Mouse (Mus musculus) heart, adult 9 months (tissue): ENCODE results near the gene Shld2.
"Not testable (repeated sequence)": the region's sequence is repeated elsewhere in the genome, so short reads cannot be mapped to it uniquely, and the experiment has no call there.

Experiments used
- DNase-seq, 2 experiments: peaks; one replicate each; pipeline ENCODE4 v3.0.0; 2022; ENCODE audit warnings: low spot score in 2 of 2

Gene Shld2

DNA sequence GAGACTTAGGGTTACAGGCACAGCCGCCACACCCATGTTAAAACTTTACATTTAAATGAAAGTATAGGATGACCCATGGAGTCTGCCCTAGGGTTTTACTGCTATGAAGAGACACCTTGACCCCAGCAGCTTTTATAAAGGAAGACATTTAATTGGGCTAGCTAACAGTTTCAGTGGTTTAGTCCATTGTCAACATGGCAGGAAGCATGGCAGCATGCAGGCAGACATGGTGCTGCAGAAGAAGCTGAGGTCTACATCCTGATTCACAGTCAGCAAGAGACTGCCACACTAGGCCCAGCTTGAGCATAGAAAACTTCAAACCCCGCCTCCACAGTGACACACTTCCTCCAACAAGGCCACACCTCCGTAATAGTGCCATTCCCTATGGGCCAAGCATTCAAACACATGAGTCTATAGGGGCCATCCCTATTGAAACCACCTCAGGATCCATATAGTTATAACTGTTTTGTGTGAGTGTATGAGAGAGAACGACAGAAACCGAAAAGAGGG, 13.3 kb upstream of the Shld2 start:
- no peak for DNase-seq

DNA sequence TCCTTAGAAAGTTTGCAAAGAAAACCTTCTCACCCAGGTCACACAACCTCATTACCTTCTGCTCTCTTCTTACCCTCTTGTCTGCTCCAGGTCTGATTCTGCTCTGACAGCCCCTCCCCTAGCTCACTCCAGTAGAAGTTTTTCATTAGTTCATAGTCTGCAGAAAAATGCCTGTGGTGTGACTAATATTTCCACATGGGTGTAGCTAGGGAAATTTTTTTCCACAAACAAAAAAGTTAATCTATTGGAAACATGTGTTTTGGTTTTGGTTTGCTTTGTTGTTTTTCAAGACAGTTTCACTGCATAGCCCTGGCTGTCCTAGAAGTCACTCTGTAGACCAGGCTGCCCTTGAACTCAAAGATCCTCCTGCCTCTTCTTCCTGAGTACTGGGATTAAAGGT, 7.8 kb upstream of the Shld2 start:
- DNase-seq: no peak

DNA sequence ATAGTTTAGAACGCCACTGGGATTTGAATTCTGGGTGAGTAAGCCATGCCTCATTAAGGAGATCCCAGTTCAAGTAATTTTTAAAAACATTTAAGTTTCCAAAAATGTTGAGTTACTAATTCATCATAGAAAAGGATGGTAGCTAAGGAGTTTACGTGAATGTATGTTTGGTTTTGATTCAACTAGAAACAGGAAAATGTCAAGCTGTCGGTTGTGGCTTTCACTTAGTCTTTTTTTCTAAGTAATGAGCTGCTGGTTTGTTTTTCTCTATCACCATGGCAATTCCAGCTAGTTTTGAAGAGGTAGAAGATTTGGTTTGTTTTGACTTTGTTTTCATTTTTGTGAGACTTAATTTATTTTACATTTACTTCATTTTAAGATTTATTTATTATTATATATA, 7.1 kb upstream of the Shld2 start:
- DNase-seq: no peak

DNA sequence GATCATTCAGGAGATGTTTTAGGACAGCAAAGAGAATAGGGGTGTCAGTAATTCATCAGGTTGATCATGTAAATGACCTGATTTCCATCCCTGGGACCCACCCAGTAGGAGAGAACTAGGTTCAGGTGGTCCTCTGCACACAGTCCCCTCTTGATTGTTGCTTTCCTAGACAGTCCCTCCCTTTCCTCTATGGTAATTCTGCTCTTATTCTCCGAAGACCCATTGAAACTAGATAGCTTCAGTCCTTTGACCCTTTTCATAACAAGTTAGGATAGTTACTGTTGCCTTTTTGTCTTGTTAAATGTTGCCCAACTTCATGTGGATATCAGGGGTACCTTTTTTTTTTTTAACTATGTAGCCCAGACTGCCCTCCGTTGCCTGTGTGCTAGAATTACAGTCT, 6.1 kb upstream of the Shld2 start:
- no peak for DNase-seq

DNA sequence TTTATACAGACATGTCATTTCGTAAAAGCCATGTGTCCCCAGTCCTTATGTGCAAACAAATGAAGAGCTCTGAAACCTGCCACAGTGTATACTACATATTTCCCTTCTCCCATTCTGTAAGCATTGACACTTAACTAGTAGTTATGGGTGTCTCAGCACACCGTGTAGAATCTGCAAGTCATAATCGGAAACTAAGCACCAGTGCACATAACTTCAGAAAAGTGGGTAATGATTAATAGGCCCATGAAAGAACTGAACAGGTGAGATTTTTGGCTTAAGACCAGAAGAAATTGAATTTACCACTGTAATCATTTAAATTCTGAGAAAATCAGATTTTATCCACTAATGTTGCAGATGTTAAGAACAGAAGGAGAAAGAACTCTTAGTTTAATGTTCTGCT, 4.5 kb upstream of the Shld2 start:
- DNase-seq: no peak

DNA sequence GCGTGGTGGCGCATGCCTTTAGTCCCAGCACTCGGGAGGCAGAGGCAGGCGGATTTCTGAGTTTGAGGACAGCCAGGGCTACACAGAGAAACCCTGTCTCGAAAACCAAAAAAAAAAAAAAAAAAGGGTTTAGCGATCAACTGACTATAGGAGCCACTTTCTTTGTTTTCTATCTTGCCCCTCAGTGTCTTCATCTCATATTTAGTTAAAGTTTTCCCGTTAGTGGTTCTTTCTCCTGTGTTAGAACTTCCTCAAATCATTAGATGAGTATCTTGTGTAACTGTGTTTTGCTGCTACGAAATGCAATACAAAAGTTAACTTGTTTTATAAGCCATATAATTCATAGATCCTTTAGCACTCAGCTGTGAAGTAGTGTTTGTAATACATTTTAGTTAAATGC, 4.1 kb upstream of the Shld2 start:
- DNase-seq: not testable (repeated sequence)

DNA sequence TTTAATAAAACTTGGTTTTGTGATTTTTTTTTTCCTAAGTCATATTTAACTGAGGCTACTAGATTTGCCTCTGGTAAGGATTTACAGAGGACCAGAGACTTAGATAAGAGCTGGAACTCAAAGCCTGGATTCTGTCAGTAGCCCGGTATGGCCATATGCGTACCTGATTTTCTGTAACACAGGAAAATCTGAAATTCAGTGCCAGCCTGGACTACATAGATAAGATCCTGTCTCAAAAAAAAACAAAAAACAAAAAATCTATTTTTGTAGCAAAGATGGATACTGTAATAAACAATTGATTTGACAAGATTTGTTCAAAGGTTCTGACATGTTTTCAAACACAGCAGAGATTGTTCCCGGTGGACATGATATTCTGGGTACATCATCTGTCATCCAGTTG, 3.3 kb upstream of the Shld2 start:
- DNase-seq: no peak

DNA sequence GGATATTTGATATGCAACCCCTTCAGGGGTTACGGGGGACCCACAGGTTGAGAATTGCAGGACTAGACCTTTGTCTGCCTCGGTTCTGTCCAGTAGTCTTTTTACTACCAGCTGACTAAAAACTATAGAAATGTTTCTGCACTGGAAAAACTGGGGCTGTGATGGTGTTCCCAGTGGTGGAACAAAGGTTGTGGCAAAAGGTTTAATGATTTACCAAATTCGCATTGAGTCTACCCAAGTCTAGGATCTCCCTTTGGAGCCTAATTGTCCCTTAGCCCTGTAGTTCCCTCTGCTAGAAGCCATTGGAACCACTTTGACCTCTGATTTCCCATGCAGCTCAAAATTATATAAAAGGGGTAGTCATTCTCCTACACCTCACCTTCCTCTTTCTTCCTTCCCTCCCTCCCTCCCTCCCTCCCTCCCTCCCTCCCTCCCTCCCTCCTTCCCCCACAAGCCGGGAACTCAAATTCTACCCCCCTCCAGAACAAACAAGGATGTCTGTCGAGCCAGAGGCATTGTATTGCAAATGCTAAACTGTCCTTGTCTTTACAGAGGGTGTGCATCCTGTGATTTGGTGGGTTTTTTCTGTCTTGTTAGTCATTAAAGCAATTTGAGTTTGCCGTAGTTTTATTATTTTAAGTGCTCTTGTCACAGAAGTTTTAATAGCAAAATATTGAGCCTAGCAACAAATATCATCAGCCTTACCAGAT, 2.2 kb upstream of the Shld2 start:
- no peak for DNase-seq

DNA sequence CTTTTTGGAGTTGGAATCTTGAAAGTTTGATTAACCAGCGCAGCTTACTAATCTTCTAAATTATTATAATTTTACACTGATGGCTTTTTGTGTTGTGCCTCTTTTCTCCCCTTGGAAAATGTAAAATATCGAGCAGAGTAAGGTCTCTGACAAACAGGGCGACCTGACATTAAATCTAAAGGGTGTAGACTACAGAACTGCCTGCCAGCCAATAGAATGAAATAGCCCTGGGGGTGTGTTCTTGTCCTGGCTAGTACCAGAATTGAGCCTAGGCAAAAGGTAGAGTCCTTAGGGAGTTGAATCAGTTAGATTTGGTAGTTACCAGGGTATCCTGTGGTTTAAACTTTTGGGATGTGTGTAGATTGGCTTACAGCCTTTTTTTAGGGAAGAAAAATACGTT, 1.4 kb upstream of the Shld2 start:
- peak; percentile 21 to 33 for DNase-seq

DNA sequence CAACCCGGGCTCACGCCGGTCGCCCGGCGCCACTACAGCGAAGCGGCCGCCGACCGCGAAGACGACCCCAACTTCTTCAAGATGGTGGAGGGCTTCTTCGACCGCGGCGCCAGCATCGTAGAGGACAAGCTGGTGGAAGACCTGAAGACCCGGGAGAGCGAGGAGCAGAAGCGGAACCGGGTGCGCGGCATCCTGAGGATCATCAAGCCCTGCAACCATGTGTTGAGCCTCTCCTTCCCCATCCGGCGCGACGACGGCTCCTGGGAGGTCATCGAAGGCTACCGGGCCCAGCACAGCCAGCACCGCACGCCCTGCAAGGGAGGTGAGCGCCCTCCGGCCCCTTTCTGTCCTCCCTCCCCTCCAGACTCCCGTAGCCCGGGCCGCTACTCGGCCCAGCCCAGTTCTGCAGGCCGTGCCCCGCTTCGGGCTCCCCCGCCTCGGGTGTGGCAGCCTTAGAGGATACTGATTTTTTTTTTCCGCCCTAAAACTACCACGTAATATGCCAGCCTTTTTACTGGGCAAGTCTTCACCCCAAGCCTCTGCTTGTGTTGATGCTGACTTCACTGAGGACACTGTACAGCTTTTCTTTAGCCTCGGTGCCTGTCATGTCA, 833 bp upstream of the Shld2 start:
- peak; percentile 55 to 63 for DNase-seq

DNA sequence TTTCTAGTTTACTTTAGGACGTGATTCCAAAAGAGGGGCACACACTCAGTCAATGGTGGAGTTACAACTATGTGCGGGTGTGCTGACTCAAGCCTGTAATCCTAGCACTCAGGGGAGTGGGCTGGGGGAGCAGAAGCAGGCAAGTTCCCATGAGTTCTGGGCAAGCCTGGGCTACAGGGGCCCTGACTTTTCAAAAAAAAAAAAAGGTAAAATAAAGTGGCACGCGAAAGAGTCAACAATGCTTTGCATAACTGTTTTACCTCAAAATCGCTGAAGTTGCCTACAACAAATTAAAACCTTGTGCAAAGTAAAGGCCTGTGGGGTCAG, 423 bp downstream of the Shld2 start:
- no peak for DNase-seq

DNA sequence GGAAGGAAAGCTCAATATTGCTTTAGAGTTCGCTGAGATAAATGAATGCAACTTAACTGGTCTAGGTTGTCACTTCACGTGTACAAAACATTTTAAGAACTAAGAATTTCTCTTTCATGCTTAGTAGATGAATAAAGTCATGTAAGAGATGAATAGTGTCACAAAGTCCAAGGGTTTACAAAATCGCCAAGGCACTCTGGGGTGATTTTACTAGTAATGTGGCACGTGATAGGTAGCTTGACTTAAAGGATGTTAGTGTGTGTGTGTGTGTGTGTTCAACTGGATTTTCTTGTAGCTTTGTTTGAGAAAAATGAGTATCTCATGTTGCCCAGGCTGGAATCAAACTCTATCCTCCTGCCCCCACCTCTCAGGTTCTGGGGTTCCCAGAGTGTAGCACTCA, 1.0 kb downstream of the Shld2 start:
- no peak for DNase-seq

DNA sequence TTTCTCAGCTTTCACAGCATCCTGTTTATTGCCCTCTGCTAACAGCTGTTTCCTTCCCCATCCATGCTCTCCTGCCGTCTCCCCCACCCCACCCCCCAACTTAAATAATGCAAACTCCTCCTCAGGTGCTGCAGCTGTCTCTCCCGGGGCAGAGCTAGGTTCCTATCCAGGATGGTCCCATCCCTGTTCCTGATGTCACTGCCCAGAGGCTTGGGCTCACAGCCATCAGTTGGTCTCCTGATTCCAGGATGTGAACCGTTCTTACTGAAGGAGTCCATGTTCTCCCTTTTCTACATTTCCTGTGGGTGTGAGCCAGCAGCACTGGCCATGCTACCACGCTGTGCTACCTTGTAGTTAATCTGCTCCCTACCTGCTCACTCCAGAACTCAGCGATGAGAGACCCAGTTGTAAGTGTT, 7.0 kb downstream of the Shld2 start:
- no peak for DNase-seq

DNA sequence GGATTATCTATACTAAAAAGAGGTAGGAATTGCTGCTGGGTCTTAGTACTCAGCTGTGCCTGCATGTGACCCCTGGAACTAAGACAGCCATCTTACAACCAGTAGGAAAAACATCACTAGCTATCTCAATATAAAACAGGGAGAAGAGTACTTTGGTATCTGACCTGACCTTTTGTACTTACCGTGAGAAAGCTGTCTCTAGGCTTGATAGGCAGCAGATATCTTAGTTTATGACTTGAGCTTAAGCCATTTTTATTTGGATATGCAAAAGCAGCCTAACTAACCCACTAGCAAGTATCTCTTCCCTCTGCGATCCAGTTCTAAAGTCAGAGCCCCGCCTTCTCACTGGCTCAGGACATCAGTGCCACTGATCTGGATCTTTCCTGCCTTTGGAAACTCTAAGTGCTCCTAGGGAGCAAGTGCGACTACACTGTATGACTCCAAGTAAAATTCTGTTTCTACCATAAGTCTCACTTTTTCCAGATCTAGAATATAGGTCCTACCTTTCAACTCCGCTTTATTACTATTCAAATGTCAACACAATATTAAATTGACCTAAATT, 7.5 kb downstream of the Shld2 start:
- DNase-seq: no peak

DNA sequence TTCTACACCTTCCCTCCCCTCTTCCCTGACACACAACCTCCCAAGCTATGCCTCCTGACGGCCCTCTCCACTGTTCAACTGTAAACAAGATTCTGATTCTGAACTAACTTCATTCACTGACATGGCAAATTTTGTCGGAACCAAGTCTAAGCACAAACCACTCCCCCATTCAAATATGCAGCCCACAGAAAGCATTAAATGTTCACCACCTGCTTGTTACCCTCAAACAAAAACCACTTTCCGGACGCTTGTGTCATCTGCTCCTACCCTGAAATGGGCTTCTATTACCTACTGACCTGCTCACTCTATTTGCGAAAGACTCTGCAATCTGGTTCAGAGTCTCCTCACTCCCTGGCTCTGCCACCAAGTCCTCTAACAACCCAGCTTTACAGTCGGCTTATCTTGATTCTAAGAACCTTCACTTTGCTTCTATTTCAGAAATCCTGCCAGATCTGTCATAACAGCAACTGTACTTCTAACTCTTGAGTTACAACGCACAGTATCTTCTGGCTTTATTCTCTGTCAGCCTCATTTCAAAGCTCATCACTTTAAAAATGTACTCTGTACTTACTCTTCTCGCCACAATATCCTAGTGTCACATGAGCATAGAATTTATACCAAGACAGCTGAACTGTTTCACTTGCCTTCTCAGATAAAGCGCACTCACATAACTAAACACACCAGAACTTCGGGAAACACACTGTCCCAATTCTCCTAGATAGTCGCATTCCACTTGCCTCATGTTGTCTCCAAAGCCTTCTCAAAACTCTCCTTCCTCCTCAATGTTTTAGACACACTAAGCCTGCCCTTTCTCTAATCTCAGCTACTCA, 11.2 kb downstream of the Shld2 start:
- DNase-seq: peak in 1 of 2 experiments; percentile 29

DNA sequence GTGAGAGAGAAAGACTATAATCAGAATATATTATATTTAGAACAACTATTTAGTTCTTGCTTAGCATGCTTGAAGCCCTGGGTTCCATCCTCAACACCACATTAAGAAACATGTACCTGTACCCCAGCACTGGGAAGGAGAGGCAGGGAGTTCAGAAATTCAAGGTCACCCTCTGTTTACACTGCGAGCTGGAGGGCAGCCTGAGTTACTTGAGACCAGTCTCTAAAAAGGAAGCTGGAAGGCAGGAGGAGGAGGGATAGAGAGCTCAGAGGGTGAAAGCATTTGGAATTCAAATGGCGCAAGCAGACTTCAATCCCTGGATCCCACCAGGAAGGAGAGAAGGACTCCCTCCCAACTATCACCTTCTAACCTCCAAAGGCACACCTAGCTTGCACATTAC, 12.7 kb downstream of the Shld2 start:
- no peak for DNase-seq

DNA sequence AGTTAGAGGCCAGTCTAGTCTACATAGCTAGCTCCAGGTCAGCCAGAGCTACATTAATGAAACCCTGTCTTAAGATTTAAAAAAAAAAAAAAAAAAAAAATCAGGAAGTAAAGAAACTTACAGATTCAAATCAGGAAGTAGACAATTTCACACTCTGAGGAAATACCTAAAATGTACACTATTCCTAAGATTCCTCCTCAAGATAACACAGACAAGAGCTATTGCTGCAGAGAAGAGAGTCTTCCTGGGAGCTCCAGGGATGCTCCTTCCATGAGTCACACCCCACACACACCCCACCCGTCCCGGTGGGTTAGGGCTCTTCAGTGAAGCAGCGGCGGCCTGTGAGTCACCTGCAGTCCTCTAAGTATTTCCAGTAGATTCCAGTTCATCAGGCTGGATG, 13.3 kb downstream of the Shld2 start:
- DNase-seq: no peak

DNA sequence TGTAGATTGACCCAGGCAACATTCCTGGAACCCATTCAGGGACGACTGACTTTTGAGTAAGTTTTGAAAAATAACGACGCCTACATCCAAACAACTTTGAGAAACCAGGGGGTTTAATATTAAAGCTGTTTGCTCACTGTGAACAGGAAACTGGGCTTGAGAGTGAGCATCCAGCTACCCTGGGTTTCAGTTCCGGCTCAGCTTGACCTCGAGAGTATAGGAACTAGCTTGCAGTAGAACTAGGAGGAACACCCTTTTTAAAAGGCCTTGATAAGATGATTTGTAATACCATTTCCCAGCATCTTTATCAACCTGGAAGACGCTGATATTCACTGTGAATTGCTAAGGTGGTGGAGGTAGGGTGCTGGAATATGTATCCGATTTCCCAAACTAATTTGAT, 13.9 kb downstream of the Shld2 start:
- DNase-seq: no peak

DNA sequence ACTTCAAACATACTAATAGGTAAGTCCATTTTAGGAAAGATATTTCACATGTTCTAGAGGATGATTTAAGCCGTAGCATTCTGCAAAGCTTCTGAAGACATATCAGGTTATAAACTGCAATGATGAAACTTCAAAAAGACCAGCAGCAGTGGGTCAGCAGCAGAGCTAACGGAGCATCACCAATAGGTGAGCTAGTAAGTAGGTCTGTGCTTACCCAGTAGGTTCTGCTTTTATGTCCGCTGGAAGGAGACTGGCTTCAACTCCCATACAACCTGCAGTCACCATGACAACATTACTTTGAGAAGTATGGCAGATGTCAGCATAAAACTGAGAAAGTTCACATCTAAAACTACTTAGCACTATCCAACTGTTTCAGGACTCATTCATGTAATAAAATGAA, 16.7 kb downstream of the Shld2 start:
- no peak for DNase-seq

DNA sequence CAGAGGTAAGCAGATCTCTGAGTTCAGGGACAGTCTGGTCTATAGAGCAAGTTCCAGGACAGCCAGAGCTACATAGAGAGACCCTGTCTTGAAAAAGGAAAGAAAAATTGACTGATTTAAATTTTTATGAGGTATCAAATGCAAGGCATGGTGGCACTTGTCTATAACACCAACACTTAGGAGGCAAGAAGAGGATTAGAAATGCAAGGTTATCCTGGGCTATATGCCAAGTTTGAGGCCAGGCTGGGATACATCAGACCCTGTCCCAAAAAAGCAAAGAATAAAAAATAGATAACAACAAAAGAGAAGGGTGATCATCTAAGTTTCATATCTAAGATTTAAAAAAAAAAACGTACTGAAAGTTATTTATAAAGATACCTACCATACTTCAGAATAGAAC, 20.1 kb downstream of the Shld2 start:
- DNase-seq: no peak

DNA sequence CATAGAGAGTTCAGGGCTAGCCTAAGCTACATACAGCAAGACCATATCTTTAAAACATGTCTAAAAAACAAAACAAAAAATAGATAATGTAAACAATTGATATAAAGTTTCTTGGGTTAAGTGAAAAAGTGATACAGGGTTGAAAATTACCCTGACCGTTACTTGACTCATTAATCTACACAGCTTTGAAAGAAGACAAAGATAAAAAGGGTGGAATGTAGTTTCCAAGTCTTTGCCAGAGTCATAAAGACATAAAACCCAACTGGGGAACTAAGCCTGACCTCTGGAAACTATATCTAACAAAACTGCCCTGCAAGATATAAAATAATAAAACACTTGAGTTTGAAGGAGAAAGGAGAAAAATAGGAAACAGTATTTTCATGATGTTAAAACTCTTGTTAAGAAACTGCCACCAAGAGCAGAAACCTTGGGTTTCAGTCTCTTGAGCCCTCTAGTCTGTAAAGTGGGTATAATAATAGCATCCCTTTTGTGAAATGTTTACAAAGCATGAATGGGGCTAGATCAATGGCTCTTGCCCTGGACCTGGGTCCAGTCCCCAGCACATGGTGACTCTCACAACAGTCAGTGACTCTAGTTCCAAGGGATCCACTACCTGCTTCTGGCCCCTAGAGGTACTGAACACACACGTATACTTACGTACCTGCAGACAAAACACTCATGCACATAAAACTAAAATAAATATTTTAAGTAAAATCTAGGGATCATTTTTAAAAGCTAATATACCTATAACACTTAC, 20.9 kb downstream of the Shld2 start:
- no peak for DNase-seq

DNA sequence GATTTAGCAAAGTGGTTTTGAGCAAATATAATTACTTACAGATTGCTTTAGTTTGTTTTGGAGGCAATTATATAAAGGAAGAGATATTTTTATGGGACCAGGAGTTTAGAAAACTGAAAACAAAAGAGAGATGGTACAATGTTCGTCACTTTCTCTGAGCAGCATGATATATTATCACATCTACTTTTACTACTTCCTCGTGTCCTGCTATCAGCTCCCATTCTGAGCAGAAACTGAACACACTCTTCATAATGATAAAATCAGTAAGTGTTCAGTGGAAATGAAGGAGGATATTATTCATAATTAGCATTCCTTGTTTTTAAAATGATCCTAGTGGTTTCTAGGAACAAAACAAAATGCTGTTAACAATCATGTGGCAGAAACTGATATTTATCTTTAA, 21.9 kb downstream of the Shld2 start:
- no peak for DNase-seq
